Mouse (Mus musculus) T-helper 17 cell (primary cell): ENCODE results near the gene Lypd4.

Source experiments
- in situ Hi-C, 2 experiments: fragments of 300-600 bp; cut with MboI, MseI; formaldehyde crosslinking; loops; 1 replicate in 1 of 2; 2 replicates in 1 of 2; pipeline ENCODE4 v1.15.1; 2025; ENCODE audit warnings: high pct_unique_total_duplicates in 2 of 2

Gene Lypd4

DNA sequence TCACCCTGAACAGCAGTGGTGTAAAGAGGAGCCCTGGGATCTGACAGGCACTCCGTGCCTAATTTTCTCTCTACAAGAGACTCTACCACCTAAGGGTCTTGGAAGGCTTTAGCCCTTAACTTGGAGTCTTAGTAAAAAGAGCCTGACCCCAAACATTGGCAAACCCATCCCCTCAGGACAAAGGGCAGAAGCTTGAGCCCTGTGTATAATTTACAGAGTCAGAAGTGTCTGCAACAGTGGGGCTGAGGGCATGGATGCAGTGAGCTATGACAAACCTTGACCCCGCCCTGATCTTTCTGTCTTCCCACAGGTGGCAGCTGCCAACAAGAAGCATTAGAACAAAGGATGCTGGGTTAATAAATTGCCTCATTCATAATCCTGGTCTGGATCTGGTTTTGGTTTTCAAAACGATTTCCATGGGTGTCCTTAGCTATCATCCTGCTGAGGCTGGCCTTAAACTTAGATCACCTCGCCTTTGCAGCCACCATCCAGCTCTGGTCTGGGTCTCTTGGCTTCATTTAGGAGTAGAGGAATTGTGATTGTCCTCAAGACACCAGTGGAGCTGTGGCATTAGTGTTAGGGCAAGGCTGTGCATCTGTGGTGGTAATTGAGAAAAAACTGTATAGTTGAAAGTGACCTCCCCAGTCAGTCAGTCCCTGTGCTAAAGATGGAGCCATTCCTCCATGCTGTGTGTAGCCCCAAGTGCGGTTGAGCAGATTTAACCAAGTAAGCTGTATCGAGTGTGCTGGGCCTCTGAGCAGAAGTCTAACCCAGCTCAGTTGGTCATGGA is 19.9 kb upstream of the Lypd4 start:
- in situ Hi-C loops: loop anchor here in 1 of 2 experiments (10.0 kb wide), 1 partner anchor 505 kb away; no protein-coding TSS in a partner anchor

- in situ Hi-C loops: loop anchor here in 1 of 2 experiments (10.0 kb wide), 1 partner anchor 502 kb away; no protein-coding TSS in a partner anchor
These were observed 17.4 kb upstream of the Lypd4 start for GRCm38 (mm10) chr7:24887096-24887495.

GRCm38 (mm10) chr7:24886308-24886633 is 16.5 kb upstream of the Lypd4 start:
- in situ Hi-C loops: loop anchor here in 1 of 2 experiments (10.0 kb wide), 1 partner anchor 501 kb away; no protein-coding TSS in a partner anchor

- in situ Hi-C loops: loop anchor here in 1 of 2 experiments (10.0 kb wide), 1 partner anchor 501 kb away; no protein-coding TSS in a partner anchor
These were observed 15.9 kb upstream of the Lypd4 start for GRCm38 (mm10) chr7:24885468-24886307.

DNA sequence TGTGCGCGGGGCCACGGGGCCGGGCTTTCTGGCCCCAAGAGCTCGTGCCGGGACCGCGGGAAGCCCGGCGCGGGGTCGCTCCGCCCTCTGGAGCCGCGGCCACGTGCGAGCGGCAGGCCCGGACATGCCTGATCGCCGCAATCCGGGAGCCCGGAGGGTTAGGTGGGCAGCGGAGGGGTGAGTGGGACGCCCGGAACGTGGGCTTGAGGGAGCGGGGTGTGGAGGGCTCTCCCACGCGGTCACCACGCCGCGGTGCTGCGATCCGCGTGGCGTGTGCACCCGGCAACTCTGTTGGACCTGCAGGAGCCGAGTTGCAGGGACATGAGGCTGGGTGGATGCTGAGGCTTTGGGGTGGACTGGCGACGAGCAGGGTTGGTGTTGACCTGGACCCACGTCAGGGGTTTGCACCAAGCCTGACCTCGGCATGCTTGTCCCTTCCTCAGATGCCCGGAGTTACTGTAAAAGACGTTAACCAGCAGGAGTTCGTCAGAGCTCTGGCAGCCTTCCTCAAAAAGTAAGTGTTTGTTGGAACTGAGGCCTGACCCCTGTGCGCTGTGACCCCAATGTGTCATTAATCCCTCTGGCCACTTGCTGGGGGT is 15.1 kb upstream of the Lypd4 start:
- in situ Hi-C loops: loop anchor here in 1 of 2 experiments (5.0 to 10.0 kb wide), 2 partner anchors 67 to 500 kb away; no protein-coding TSS in a partner anchor

GRCm38 (mm10) chr7:24883896-24884692 is 14.4 kb upstream of the Lypd4 start, which contains the start of gene Rps19:
Gene Rps19 (plus strand): TSS chr7:24884371.
- in situ Hi-C loops: loop anchor here in 1 of 2 experiments (5.0 to 10.0 kb wide), 2 partner anchors 67 to 499 kb away; no protein-coding TSS in a partner anchor

- in situ Hi-C loops: loop anchor here in 1 of 2 experiments (5.0 to 10.0 kb wide), 2 partner anchors 65 to 498 kb away; no protein-coding TSS in a partner anchor
These were observed 12.9 kb upstream of the Lypd4 start for GRCm38 (mm10) chr7:24882416-24883199.

DNA sequence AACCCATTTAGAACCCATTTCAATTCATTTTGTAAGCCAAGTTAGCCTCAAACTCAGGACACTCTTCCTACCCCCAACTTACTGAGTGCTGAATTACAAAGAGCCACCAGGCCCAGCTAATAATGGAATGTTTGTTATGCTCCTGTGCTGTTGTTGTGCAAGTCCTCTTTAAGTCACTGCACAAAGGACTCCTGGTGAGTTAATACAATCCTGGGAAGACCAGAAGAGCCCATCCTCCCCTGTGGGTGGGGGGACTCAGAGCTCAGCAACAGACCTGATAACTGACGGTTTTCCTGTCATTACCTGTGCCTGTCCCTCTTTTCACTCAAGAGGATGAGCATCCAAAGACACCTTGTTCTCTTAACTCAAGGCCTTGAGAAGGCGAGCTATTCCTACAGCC is 9.9 kb upstream of the Lypd4 start:
- in situ Hi-C loops: loop anchor here in 1 of 2 experiments (5.0 to 10.0 kb wide), 2 partner anchors 62 to 495 kb away; no protein-coding TSS in a partner anchor

- in situ Hi-C loops: no loop called here
These were observed 7.8 kb upstream of the Lypd4 start for GRCm38 (mm10) chr7:24877588-24877987.

DNA sequence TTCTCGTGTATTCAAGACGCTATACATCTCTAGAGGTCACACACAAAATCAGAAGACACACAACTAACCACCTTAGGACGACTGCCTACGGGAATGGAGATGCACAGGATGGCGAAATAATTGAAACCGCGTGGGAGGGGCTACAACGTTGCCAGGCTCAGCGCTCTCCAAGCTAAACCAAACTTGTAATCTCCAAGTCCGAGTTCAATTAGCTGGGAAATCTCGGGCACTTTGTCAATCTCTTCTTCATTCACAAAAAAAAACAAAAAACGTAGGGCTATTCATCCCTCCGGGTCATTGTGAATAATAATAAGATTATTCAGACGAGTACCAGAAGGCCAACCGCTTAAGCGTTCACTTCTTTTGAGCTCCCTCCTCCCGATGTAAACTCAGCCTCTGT is 661 bp downstream of the Lypd4 start:
- in situ Hi-C loops: no loop called here

DNA sequence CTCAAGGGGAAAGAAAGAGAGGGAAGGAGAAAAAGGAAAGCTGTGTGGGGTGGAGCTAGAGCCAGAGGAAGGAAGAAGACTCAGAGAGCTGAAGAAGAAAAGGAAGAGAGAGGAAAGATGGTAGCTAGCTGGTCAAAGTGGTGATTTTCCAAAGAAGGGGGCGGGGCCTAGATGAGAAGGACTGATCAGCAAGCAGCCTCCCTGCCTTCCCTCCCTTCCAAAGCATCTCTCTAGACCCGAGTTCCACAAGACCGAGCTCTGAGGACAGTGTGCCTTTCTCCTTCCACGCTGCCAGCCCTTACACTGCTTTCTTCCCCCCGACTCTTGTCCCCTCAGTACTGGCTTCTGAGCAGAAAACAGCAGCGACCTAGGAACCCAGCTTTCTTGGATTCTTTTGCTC is 5.6 kb downstream of the Lypd4 start:
- in situ Hi-C loops: no loop called here

DNA sequence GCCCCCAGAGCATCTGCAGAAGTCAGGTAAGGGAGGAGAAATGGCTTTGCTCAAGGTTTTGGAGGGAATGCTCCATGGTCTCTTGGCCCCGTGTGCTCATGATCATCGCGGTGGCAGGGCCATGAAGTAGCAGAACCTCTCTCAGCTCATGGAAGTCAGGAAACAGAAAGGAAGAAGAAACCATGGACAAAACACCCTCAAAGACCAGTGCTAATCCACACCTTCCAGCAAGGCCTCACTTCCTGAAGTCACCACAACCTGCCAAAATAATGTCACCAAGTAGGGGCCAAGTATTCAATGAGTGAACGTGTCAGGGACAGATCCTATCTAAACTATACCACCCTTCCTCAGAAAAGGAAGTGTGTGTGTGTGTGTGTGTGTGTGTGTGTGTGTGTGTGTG is 6.9 kb downstream of the Lypd4 start:
- in situ Hi-C loops: no loop called here

GRCm38 (mm10) chr7:24861913-24862312 is 7.8 kb downstream of the Lypd4 start, which contains the start of gene Gm9844:
Gene Gm9844 (plus strand): TSS chr7:24862213.
- in situ Hi-C loops: no loop called here

GRCm38 (mm10) chr7:24859234-24859633 is 10.5 kb downstream of the Lypd4 start:
- in situ Hi-C loops: loop anchor here in 1 of 2 experiments (10.0 kb wide), 1 partner anchor 196 kb away; no protein-coding TSS in a partner anchor

DNA sequence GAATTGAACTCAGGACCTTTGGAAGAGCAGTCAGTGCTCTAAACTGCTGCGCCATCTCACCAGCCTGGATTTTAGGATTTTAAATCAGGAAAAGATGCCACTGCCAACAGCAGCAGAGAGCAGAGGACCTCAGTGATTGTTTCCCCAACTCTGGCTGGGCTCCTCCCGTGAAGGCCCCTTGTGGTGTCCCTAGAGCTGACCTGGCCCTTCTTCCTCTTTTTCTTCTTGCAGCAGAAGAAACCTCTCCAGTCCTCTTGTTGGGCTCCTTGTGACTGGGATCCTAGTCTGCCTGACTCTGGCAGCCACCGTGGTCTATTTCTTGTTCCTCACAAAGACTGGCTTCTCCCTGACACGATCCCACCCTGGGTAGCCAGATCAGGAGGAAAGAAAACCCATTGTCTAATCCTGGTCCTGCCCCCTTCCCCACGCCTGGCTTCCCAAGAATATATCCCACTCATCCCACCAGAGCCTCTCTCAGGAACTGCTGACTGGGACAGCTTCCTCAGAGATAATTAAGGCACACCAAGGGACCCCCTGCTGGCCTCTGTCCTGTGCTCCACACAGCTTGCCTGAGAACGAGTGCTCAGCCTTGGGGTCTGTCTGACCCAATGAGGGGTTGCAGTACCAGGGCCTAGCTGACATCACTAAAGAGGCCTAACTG is 13.2 kb downstream of the Lypd4 start:
- in situ Hi-C loops: loop anchor here in 1 of 2 experiments (10.0 kb wide), 1 partner anchor 198 kb away; no protein-coding TSS in a partner anchor

DNA sequence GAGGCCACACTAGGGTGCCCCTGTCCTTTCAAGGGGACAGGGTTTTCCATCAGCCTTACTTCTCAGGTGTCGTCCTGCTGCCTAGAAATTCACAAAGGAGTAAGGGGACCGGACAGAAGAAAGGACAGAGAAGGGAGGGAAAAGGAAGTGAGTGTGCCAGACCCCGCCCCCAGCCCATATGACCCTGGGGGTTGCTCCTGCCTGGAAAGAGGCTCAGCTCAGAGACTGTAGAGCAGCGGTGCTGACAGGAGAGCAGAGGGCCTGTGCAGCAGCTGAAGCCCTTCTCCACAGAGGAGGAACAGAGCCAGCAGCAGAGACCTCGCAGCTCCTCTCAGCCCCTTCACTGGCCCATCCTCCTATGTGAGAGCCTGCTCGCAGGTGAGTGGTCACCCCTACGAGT is 16.0 kb downstream of the Lypd4 start:
- in situ Hi-C loops: loop anchor here in 1 of 2 experiments (10.0 kb wide), 1 partner anchor 201 kb away; no protein-coding TSS in a partner anchor

- in situ Hi-C loops: loop anchor here in 1 of 2 experiments (10.0 kb wide), 1 partner anchor 202 kb away; no protein-coding TSS in a partner anchor
These were observed 16.5 kb downstream of the Lypd4 start for GRCm38 (mm10) chr7:24853233-24853563.

DNA sequence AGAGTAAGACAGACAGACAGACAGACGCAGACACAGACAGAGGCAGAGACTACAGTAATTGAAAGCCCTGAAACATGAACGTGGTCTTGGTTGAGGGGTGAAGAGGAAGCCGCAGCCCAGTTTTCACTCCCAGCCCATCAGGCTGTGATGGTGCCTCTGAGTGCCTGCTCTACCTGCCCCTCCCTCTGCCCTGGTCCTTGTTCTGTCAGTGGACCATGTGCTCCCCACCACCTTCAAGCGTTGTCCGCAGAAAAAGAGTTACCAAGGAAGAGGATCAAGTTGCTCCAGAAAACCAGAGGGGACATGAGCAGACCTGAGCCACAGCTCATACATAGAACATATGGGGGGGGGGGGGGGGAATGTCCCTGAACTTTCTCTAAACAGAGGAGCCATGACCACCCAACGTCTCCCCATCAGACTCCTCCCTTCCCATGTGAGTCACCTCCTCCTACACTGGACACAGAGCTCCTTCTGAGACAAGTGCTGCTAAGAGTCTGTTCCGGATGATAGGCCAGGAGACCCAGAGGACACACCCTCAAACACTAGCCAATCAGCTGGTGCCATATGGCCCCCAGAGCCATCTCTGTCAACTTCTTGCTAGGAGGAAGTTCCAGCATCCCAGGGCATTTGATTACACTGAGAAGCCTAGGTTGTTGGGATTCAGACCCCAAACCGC is 17.0 kb downstream of the Lypd4 start:
- in situ Hi-C loops: loop anchor here in 1 of 2 experiments (10.0 kb wide), 1 partner anchor 202 kb away; no protein-coding TSS in a partner anchor
